Mouse (Mus musculus) liver, embryonic 13.5 days (tissue): Measurements from ENCODE around the gene Oit1. TPM values are rescaled to one million over a fixed set of nuclear protein-coding genes. Genes with fewer than 3 reads are reported as not detected.
A peak's percentile ranks its signal among the peaks of the same experiment; 100 is the strongest.

ENCODE experiments used
- ATAC-seq: fragments of 200-750 bp; cut with Nextera tagmentation; 2 replicates; pipeline ENCODE4 v1.8.0; 2017; ENCODE audit warnings: low read depth, mild to moderate bottlenecking, moderate number of reproducible peaks, moderate library complexity
- DNase-seq: peaks from one replicate; pipeline ENCODE4 v3.0.0; 2022
- H3K27ac ChIP-seq: fragments of 300-500 bp; sonication (generic); 2 replicates; pipeline ENCODE4 v1.5.1; 2015; ENCODE audit warnings: moderate library complexity, mild to moderate bottlenecking, inconsistent platforms
- H3K27me3 ChIP-seq: fragments of 300-500 bp; sonication (generic); 2 replicates; pipeline ENCODE4 v1.6.1; 2015; ENCODE audit warnings: mild to moderate bottlenecking, inconsistent platforms
- H3K36me3 ChIP-seq: fragments of 300-500 bp; sonication (generic); 2 replicates; pipeline ENCODE4 v1.6.1; 2015; ENCODE audit warnings: mild to moderate bottlenecking, inconsistent platforms
- H3K4me1 ChIP-seq: fragments of 300-500 bp; sonication (generic); replicated peaks from 2 replicates; pipeline ENCODE4 v1.6.1; 2015; ENCODE audit warnings: inconsistent platforms
- H3K4me2 ChIP-seq: fragments of 300-500 bp; sonication (generic); 2 replicates; pipeline ENCODE4 v1.6.1; 2015; ENCODE audit warnings: inconsistent platforms, mild to moderate bottlenecking, moderate library complexity
- H3K4me3 ChIP-seq: fragments of 300-500 bp; sonication (generic); replicated peaks from 2 replicates; pipeline ENCODE4 v1.5.1; 2015; ENCODE audit warnings: mild to moderate bottlenecking, inconsistent platforms
- H3K9ac ChIP-seq: fragments of 300-500 bp; sonication (generic); 2 replicates; pipeline ENCODE4 v1.6.1; 2015; ENCODE audit warnings: mild to moderate bottlenecking, inconsistent platforms
- H3K9me3 ChIP-seq: fragments of 300-500 bp; sonication (generic); replicated peaks from 2 replicates; pipeline ENCODE4 v1.6.1; 2016; ENCODE audit warnings: inconsistent platforms
- WGBS: fragments of 180-500 bp; shearing (Covaris S2); methylation state at CpG from one replicate; pipeline ENCODE4 v1.1.7; 2015; ENCODE audit not compliant: insufficient replicate concordance; 5-methylcytosine and 5-hydroxymethylcytosine counted together
- polyA plus RNA-seq: library from polyadenylated mRNA; unstranded; fragments of >200 nt; fragmentation: Nextera tagmentation; extraction: Ambion mirVana; gene quantifications from 2 replicates; pipeline ENCODE4 v1.2.1, GENCODE M21; 2015

Gene Oit1
- polyA plus RNA-seq, 1 experiment from 2014 or later = not detected

DNA sequence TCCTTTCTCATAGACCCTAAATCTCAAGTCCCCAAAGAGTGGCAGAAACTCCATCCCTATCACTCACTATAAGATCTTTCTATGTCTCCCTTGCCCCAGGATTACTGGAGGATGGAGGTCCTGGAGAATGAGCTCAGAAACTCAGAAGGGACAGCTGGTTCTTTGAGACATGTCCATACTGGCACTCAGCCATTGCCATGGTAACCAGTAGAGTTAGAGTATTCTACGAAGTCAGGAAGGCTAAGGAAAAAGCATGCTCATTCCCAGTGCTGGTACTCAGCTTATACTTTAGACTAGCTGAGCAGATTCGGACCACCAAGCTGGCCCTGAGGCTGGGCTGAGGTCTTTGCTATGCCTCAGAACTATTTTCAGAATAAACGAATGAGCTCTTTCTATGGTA is 44.0 kb downstream of the Oit1 start:
- Histone ChIP-seq H3K4me2 (no peak overlapping the region), H3K9me3 (no peaks in the 10 kb centered on the region), H3K9ac (no peak overlapping the region), H3K4me1 (no peaks in the 10 kb centered on the region), H3K4me3 (no peak overlapping the region), H3K36me3 (no peaks in the 10 kb centered on the region), H3K27ac (no peak overlapping the region), H3K27me3 (no peaks in the 10 kb centered on the region)
- DNase-seq = no peak
- WGBS = 62% methylated on average over 3 of the region's 3 CpGs
- ATAC-seq = no peak

DNA sequence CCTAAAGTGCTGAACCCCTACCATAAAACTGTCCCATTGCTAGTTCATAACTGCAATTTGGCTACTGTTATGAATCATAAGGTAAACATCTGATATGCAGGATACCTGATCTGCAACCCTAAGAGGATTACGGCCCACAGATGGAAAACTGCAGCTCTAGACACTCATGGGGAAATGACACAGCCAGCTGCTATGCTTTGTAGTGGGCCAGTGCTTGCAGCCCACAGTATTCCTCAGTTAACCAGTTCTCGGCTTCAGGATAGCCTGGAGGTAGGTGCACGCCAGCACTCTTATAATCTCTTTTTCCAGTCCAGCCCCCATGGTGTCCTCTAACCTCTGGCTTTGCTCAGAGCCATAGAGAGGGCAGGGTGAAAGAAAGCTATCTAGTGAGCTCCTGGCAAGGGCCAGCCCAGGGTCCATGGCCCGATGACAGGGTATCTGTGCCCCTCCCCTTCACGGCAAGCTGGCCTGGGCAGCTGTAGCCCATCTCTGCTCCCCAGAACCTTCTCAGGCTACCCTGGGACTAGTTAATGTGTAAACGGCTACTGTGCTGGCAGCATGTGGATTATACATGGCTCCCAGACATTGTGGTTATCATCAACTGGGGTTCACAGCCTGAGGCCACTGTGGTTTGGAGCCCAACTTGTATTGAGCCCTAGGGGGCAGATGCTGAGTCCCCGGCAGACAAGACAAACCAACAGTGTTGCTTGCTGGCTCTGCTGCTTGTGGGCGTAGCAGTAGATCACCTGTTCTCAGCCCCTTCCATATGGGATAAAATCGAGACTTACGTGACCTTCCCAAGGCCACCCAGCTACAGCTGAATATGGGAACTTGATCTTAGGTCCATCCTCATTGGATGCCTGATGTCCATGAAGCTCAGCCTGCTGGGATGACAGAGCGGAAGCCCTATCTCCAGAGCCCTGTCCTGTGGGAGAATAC is 46.0 kb downstream of the Oit1 start:
- Histone ChIP-seq H3K4me2 (no peak overlapping the region), H3K36me3 (no peaks in the 10 kb centered on the region), H3K4me3 (no peak overlapping the region), H3K9ac (no peak overlapping the region), H3K27me3 (no peaks in the 10 kb centered on the region), H3K27ac (no peak overlapping the region), H3K4me1 (no peaks in the 10 kb centered on the region), H3K9me3 (no peaks in the 10 kb centered on the region)
- WGBS = 62% methylated on average over 11 of the region's 11 CpGs
- ATAC-seq (no peak), DNase-seq (no peak)

DNA sequence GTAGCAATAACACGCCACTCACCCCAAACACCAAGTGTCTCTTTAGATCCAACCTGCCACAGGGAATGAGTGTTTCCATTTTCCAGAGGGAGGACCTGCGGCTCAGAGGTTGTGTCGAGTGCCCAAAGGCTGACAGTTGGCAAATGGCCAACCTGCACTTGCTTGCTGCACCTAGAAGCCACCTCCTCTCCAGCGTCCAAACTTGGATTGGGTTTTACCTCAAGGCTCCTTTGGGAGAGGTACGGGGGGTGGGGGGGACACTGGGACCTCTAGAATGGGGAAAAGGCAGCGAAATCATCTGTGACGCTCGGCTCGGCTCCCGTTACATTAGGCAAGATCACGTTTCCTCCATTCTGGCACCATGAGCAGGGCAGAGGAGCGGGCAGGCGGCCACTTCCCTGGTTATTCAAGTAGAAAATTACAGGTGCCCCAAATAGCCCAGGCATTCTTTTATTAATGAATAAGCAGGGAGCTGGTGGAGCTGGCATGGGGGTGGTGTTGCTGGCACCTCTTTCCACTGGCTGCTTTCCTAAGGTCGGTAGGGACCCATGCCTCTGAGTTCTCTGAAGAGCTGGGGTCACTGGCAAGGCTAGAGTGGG is 47.1 kb downstream of the Oit1 start:
- Histone ChIP-seq H3K4me3 (no peak overlapping the region), H3K27me3 (no peaks in the 10 kb centered on the region), H3K9ac (no peak overlapping the region), H3K4me2 (no peak overlapping the region), H3K27ac (no peak overlapping the region), H3K36me3 (no peaks in the 10 kb centered on the region), H3K9me3 (no peaks in the 10 kb centered on the region), H3K4me1 (no peaks in the 10 kb centered on the region; the same call in 1 of the 2 replicates)
- ATAC-seq = no peak
- 70% methylated on average over 14 of the region's 14 CpGs for WGBS
- no peak for DNase-seq

DNA sequence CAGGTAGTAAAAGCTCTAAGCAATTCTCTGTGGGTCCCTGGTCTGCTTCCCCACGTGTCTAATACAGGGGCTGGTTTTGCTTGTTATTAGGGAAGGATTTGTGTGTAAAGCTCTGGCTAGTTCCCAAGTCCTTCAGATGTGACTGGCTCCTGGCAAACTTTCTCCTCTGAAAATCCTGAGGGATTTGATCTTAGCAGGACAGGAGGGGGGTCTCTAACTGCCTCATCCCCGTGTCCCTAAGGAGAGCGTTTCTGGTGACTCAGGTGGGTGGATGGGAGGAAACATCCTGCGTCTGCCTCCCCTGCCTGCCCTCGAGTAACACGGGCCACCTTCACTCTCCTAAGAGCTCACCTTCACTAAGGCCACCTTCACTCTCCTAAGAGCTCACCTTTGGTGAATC is 48.2 kb downstream of the Oit1 start:
- Histone ChIP-seq H3K27me3 (no peaks in the 10 kb centered on the region), H3K36me3 (no peaks in the 10 kb centered on the region), H3K27ac (no peak overlapping the region), H3K4me1 (no peaks in the 10 kb centered on the region; the same call in 1 of the 2 replicates), H3K4me2 (no peak overlapping the region), H3K9me3 (no peaks in the 10 kb centered on the region), H3K4me3 (no peak overlapping the region), H3K9ac (no peak overlapping the region)
- ATAC-seq (no peak), DNase-seq (no peak)
- 51% methylated on average over 6 of the region's 6 CpGs for WGBS

DNA sequence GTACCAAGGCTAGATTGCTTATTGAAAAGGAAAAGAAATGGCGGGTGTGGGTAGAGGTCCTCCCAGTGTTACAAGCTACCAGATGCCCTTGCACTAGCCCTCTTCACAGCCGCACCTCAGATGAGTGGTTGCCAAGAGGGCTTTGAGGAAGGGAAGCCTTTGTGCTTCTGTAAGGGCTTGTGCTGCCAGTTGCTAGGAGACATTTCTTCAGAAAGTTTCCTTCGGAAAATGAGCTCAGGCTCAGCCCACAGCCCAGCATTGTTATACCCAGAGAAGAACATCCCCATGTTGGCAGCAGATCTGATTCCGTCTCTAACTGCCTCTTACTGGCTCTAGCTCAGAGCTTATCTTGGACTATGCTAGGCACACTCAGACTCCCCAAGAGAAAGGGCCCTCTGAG is 49.0 kb downstream of the Oit1 start:
- ATAC-seq (no peak), DNase-seq (no peak)
- no peaks in the 10 kb centered on the region; the same call in 1 of the 2 replicates for H3K4me1 ChIP-seq
- no peak overlapping the region for H3K27ac ChIP-seq
- H3K9ac ChIP-seq = no peak overlapping the region
- 59% methylated on average over 4 of the region's 4 CpGs for WGBS
- no peak overlapping the region for H3K4me3 ChIP-seq
- H3K4me2 ChIP-seq = no peak overlapping the region
- H3K27me3 ChIP-seq = no peaks in the 10 kb centered on the region
- H3K9me3 ChIP-seq = no peaks in the 10 kb centered on the region
- H3K36me3 ChIP-seq = no peaks in the 10 kb centered on the region

DNA sequence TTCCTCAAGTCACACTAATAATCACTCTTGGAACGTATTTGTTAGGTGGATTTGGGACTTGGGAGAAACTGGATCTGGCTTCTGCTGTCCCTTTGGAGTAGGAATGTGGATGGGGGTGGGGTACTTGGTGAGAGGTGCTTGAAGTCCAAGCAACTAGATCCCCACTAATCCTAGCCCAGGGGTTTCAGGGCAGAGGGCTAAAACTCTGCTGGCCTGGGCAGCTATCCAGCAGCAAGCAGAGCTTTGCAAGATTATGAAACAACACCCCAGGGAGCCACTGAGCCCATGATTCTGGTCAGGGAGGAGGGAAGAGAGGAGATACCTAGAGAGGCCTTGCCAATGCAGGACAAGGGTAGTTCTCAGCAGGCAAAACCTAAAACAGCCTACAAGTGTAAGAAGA is 51.2 kb downstream of the Oit1 start:
- DNase-seq = no peak
- H3K27ac ChIP-seq = no peak overlapping the region
- ATAC-seq = no peak
- no peaks in the 10 kb centered on the region for H3K36me3 ChIP-seq
- H3K4me1 ChIP-seq = no peaks in the 10 kb centered on the region; the same call in 1 of the 2 replicates
- H3K4me2 ChIP-seq = no peak overlapping the region
- 39% methylated on average over 1 of the region's 1 CpGs for WGBS
- H3K9me3 ChIP-seq = no peaks in the 10 kb centered on the region
- H3K4me3 ChIP-seq = no peak overlapping the region
- H3K27me3 ChIP-seq = no peaks in the 10 kb centered on the region
- H3K9ac ChIP-seq = no peak overlapping the region

DNA sequence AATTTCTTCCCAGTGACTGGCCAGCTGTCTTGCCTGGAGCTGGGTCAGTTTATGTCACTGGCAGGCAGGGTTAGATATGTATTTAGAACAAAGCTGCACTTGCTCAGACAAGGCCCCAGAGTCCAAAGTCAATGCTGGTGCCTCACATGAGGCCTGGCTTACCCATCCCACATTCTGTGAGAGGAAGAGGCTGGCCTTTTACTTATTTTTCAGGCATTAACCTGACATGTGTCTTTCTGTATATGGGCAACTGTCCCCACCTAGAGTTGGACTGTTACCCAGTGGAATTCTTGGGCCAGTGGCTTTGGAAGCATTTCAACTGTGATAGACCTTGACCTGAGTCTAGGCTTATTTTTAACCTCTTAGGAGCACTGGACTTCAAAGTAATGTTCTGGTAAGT is 51.6 kb downstream of the Oit1 start:
- ATAC-seq (no peak), DNase-seq (no peak)
- H3K27me3 ChIP-seq = no peaks in the 10 kb centered on the region
- no peak overlapping the region for H3K4me2 ChIP-seq
- no peak overlapping the region for H3K4me3 ChIP-seq
- H3K27ac ChIP-seq = no peak overlapping the region
- H3K9ac ChIP-seq = no peak overlapping the region
- H3K9me3 ChIP-seq = no peaks in the 10 kb centered on the region
- no peaks in the 10 kb centered on the region; the same call in 1 of the 2 replicates for H3K4me1 ChIP-seq
- H3K36me3 ChIP-seq = no peaks in the 10 kb centered on the region

DNA sequence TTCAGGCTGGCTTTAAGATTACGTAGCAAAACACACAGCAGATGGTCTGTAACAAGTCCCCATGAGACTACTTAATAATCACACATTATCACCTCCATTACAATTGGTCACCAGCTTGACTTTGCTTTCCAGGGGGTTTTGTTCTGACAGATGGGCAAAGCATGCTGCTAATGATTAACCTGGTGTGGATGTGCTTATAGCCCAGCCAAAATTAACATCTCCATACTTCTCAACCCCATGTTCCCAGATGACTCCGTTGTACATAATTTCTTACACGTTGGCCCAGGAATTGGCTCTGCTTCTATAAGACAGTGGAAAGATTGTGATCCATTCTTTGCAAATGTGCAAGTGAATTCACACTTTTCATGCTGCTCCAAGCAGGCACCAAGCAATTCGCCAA is 52.8 kb downstream of the Oit1 start:
- Histone ChIP-seq H3K4me2 (no peak overlapping the region), H3K27ac (no peak overlapping the region), H3K9ac (no peak overlapping the region), H3K36me3 (no peaks in the 10 kb centered on the region), H3K4me3 (no peak overlapping the region), H3K4me1 (no peaks in the 10 kb centered on the region; the same call in 1 of the 2 replicates), H3K27me3 (no peaks in the 10 kb centered on the region), H3K9me3 (no peaks in the 10 kb centered on the region)
- 50% methylated on average over 4 of the region's 4 CpGs for WGBS
- DNase-seq = no peak
- ATAC-seq = no peak

DNA sequence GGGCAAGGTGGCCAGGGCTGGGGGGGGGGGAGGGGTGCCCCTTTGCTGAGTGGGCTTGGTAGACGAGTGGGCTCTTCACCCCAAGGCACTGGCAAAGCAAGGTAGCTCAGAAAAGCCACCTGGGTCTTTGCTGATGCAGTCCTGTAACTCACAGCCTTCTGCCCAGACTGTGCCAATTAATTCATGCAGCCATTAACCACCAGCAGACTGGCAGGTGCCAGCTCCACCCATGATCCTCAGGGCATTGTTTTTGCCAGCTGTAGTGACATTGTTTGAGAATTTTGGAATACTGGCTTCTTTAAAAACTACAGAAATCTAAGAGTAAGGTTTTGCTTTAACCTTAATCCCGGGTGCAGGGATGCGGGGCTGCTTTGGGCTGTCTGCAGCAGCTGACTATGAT is 58.0 kb downstream of the Oit1 start:
- Histone ChIP-seq H3K36me3 (no peaks in the 10 kb centered on the region), H3K4me1 (no peaks in the 10 kb centered on the region), H3K27me3 (peaks cover 33% of the 10 kb centered on the region), H3K27ac (no peak overlapping the region), H3K9ac (no peak overlapping the region), H3K4me2 (no peak overlapping the region), H3K4me3 (no peak overlapping the region), H3K9me3 (no peaks in the 10 kb centered on the region)
- ATAC-seq (no peak), DNase-seq (no peak)
- WGBS = 57% methylated on average over 3 of the region's 3 CpGs

DNA sequence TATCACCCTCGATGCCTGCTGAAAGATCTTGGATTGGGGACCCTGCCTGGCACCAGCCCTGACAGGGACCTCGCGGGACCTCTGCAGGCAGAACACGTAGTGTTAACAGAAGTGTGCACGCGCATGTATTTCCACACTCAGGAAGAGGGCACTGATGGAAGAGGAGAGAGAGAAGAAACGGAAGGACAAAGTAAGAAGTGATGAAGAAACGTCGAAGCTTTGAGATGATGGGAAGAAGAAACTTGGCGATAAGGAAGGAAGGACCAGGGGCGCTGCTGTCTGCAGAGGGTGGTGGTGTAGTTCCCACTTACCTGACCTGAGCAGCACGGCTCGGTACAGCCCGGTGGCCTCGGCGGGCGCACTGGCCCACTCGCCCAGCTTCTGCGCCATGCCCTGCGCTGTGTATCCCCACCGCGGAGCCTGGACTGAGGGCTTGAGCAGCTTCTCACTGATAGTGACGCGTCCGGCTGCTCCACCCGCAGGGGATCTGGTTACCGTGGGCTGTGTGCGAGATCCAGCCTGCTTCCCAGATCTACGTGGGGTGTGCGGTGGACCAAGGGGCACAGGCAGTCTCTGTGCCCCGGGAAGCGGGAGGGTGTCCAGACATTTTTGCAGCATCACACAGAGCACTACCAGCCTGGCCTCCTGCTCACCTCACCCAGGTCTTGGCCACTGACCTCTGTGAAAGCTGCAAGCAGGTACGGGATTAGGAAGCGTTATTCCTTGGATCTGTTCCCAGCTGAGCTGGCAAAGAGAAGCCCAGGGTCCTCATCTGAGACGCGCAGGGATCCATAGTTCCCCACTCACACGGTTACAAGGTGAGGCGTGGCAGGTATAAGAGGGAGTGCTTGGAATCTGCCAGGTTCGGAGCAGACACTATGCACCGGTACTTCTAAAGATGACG is 61.1 kb downstream of the Oit1 start, which contains the start of gene Fam107a:
Gene Fam107a, minus strand, starts transcription at position 830 of the 904 bp plus-strand sequence.
- Histone ChIP-seq H3K36me3 (no peaks in the 10 kb centered on the region), H3K4me1 (no peaks in the 10 kb centered on the region), H3K27me3 (peaks cover 42% of the 10 kb centered on the region), H3K9me3 (no peaks in the 10 kb centered on the region), H3K4me3 (no peak within 1 kb of the TSS), H3K27ac (no peak within 1 kb of the TSS), H3K4me2 (peak within 1 kb of the TSS; percentile 30), H3K9ac (no peak within 1 kb of the TSS)
- WGBS = 8% methylated on average over 41 of the region's 41 CpGs
- no peak for ATAC-seq
- DNase-seq = no peak
